Mouse (Mus musculus) T-helper 2 cell (primary cell): ENCODE results near the gene Unc80.

Experiments
- in situ Hi-C: fragments of 300-600 bp; cut with MboI, MseI; formaldehyde crosslinking; loops from one replicate; pipeline ENCODE4 v1.15.1; 2025; ENCODE audit warnings: high pct_unique_total_duplicates

Unc80 gene

DNA sequence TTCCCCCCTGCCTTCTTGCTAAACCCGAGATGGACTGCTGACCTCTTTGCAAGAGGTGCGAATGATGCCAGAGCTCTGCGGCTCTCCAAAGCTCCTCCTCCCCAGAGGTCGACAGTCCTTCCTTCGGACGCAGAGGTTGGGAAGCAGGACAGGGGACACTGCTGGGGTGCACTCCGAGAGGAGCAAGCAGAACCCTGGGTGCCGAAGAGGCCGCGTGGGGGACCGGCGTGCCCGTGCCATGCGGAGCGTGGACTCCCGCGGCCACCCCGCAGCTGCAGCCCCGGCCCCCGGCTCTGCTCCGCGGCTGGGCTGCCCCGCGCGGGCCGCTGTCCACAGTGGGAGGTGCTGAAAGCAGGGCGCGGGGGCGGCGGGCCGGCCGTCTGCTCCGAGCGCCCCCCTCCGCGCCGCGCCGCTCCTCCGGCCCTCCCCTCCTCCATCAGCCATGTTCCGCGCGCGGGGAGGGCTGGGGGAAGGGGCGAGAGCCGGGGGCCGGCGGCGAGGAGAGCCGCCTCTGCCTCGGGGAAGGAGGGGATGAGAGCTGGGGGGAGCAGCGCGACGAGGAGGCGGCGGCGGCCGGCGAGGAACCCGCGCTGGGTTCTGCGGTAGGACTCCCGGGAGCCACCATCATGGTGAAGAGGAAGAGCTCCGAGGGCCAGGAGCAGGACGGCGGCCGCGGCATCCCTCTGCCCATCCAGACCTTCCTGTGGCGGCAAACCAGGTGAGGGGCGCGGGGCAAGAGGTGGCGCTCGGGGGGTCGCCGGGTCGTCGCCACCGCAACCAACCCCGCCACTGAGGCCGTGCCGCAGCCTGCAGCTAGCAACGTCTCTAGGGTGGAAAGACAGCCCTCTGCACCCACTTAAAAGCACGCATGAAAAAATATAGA lies at the start of gene Unc80:
Gene Unc80 (plus strand): TSS at position 547 of the 883 bp plus-strand sequence.
- in situ Hi-C loops = no loop called here

DNA sequence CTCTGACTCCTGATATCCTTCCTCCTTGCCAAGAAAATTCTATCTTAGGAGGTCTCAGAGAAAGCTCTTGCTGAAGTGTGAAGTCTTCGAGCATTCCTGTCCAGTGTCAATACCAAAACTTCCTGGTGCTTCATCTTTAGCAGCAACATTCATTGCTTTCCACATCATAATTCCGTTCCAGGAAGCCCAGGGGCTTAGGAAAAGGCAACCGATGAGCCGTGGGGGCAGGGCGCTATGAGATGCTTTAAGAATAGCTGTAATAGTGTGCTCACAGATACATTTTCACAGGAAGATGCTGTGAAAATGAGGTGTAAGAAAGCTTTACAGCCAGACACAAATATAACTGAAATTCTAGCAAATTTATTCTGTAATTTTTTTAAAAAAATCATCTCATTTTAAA lies 42.1 kb upstream of the Unc80 start:
- in situ Hi-C loops = no loop called here

DNA sequence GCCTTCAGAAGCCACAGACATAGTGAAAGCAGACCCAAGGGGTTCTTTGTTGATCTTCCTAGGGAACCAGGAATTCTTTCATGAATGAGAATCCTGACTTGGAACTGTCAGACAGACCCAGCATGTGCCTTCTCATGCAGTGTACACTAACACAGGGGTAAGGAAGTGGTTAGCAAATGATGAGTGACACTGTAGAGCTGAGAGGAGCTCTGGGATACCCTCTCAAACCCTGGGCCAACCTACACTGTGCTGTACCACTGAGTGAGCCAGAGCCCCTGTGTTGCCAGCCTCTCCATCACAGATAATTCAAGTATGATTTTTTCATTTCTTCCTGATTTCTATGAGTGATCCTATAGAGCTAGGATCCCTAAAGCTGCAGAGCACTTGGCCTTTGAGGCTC lies 37.2 kb upstream of the Unc80 start:
- in situ Hi-C loops = no loop called here

DNA sequence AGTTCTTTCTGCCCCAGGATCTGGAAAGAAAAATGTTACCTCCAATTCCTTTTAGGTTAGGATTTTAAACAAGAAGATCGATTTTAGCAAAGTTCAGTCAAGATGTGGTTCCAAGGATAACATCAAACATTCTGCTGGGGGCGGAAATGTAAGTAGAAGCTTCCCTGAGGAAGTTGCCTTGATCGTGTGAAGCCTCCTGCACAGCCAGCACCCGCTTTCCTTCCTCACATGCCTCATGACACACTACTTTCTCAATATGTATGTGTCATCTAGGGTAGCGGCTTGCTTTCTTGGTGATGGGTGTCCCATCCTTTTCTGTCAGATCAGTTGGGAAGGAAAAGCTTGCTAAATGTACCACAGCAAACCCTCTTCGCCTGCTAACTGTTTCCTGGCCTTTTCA lies 36.7 kb upstream of the Unc80 start:
- in situ Hi-C loops = no loop called here

DNA sequence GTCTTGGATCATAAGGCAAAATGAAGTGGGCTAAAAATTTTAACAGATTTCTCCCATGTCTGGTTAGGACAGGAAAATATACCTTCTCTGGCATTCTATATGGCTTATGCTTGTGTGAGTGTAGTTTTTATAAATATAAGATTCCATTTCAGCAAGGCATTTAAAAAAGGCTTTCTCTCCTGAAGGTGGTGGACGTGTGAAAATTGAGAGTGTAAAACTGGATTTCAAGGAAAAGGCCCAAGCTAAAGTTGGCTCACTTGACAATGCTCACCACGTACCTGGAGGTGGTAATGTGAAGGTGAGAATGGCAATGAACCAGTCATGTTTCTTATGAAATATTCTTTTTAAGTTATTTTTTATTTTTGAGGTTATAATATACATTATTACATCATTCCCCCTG lies 30.1 kb upstream of the Unc80 start:
- in situ Hi-C loops = no loop called here

DNA sequence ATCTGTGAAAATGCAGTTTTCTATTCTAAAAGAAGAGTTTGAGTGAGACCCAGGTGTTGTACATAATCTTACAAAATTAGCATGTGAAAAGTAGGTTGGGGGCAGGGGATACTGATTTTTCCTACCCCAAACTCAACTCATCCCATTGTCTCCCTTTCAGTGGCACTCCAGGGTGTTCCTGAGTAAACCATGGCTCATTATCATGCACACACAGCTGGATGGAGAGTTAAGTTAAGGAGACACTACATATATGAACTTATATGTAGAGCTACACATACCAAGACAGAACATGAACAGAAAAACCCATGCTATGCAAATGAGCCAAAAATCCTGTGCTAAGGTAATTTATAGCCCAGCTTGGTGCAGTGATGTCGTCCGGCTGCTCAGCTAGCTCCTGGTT lies 25.2 kb upstream of the Unc80 start:
- in situ Hi-C loops = no loop called here

DNA sequence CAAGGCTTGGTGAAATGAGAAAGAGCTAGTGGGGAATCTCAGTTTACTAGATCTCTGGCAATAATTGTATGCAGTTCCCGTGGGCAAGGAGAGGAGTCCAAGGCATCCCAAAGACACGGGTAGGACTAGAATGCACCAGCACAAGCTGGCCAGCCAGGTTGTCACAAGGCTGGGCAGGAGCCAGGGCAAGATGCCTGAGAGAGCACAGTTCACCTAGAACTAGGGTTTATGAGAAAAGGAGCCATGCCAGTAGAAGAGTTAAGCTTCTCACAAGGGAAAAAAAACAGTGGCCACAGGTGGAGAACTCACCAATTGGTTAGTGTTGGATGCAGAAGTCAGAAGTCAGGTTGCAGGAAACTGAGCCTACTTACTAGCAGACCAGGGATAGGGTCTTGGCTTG lies 18.7 kb upstream of the Unc80 start:
- in situ Hi-C loops = no loop called here

DNA sequence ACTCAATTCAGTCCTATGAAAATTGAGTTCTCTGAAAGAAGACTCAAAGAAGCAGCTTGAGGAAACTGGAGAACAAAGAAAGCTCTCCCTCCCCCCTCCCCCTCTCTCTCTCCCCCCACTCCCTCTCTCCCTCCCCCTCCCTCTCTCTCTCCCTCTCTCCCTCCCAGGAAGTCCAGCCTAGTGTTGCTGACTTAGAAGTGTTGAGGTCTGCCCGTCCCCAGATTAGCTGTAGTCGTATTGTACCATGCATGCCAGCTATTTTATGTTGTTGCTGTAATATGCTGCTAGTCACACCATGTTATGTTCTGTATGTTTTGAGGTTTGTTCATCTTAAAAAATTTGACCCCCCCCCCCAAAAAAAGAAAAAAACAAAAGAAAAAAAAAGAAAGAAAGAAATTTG lies 11.6 kb upstream of the Unc80 start:
- in situ Hi-C loops = no loop called here

DNA sequence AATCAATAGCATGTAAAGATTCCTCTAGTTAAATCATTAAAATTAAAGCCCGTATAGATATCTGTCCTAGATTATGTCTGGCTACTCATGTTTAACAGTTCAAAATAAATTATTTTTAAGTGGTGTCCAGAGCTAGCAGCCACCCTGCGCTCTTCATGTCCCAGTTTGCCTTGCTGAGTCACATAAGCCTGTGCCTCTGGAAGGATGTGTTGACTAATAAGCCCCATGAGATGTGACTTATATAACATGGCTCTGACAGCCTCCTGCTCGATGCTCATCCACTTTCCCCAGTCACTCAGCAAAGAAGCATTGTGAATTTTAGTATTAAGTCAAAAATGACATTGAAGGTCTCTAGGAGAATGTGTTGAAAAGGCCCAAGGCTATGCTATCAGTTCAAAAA lies 10.4 kb upstream of the Unc80 start:
- in situ Hi-C loops = no loop called here

DNA sequence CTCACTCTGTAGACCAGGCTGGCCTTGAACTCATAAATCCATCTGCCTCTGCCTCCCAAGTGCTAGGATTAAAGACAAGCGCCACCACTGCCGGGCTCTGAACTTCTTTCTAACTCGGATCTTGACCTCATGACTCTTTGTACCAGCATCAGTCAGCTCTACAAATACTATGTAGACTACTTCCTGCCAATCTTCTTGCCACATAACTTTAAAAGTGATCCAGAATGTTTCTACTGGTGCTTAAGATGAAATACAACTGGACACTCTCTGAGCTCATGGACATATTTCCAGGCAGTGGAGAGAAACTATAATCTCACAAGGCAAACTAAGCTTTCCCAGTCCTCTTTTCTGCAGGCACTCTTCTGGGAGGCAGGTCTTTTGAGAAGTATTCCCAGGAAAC lies 8.8 kb upstream of the Unc80 start:
- in situ Hi-C loops = no loop called here

DNA sequence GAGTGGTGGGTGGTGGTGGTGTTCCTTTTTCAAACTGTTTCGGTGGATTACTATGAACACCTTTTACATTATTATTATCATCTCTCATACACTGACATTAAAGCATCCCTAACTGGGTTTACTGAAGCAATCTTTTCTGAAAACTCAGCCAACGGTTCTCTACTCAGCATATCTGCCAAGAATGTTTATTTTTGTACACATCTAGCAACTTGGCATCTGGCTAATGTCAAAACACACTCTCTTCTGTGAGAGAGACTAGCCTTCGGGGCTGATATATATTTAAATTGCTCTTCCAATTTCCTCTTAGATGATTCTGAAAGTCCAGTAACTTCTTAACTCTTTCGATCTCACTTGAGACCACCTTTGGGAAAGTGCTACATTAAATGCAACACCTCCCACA lies 7.3 kb upstream of the Unc80 start:
- in situ Hi-C loops = no loop called here

DNA sequence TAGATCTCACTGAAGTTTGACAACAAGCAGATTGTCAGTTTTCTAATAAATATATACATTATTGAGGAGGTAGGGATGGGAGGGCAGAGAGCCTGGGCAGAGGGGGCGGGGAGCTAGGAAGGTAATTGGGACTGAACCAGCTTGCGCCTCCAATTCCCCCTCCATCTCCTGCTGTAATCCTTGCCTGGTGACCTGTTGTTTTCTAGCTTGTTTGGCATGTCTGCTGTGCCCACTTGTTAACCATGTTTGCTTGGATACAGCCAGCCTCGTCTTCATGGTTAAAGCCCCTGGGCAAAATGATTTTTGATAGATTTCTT lies 495 bp downstream of the Unc80 start:
- in situ Hi-C loops = no loop called here

DNA sequence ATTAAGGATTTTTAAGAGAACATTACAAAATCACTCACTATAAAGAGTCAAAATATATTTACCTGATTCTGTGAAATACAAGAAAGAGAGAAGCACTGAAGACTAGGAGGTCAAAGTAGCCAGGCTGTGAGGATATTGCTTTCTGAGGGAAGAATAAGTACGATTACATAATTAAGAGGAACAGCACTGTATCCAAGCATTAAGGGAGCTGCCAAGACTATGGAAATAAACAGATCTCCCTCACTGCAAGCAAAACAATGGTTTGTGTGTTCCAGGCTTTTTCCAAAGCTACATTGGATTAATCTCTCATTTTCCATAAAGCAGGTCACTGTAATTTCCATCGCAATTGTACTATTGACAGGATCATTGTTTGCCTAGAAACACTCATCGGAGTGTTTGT lies 14.6 kb downstream of the Unc80 start:
- in situ Hi-C loops = no loop called here

DNA sequence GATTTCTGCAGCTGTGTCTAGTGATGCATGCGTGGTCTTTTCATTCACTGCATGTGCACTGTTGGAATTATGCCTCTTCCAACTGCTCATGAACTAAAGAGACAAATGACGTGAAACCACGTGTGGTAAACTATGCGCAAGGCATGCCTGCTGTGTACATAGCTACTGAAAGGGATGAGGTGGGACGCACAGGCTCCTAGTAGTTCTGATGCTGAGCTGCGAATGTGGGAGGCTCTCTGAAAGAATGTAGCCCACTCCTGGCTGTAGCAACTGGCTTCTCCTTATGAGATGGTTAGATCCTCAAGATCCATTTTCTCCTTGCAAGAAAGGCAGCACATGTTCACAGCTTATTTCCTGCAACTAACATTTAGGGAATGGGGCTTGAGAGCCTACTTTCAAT lies 24.9 kb downstream of the Unc80 start:
- in situ Hi-C loops = no loop called here

DNA sequence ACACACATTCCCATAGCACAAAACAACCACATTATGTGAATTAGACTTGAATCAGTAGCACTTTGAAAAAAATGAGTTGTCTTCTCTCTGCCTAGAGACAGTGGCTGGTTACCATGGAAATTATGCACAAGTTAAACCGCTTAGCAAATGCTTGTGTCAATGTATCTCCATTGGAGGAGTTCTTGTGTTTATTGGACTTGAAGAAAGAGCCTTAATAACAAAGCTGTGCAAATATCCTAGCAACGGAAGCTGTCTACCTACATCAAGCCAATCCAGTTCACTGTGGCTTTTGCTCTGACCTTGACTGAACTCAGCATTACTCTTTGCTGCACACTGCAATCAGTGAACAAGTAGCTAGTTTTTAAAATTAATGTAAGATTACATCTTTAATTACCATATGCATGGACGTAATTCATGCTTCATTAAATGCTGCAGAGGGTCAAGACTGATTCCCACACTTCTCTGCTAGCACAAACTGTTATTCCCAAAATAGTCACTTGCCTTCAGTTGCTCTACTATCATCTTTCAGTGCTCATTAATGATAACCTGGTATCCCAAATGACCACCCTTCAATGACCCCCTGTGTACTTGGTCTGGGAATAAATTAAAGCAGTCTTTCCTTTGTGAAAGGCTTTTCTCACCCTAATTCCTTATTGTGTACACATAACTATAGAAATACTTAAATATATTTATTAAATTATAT lies 27.3 kb downstream of the Unc80 start:
- in situ Hi-C loops = no loop called here

DNA sequence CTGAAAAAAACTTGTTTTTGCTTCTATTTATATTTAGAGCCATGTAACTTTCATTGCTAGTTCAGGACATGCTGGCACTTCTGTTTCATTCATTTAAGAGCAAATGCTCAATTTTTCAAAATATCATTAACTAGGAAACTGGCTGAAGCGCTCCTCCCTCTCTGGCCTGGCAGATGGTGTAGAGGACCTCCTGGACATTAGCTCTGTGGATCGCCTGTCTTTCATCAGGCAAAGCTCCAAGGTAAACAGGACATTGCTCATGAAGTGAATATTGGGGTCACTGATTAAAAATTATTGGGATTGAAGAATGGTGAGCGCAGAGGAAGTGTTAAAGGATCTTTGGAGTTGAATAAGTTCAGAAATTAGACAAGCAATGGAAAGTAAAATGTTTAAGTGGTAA lies 82.6 kb downstream of the Unc80 start:
- in situ Hi-C loops = no loop called here

DNA sequence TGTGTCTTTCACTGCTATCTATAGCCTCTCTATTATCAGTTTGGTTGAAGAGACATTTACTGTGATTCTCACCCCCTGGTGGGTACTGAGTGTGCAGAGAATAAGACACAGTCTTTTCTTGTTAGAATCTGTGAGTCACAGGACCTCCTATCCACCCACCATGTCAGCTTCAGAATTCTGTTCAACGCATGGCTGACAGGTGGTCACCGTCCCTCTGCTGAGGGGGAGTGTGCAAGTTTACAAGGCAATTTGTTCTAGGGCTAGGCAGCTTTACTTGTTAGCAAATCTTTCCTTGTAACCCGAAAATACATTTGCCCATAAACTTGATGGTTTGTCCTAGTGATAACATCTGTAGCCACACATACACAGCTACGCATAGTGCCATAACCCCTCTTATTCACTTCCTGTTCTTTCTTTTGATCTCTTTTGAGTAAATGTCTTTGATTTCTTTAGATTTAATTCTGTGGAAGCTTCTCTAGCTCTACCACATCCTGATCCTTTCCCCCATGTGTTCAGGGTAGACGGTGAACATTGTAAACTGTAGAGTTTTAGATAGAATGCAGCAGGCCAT lies 84.3 kb downstream of the Unc80 start:
- in situ Hi-C loops = no loop called here

DNA sequence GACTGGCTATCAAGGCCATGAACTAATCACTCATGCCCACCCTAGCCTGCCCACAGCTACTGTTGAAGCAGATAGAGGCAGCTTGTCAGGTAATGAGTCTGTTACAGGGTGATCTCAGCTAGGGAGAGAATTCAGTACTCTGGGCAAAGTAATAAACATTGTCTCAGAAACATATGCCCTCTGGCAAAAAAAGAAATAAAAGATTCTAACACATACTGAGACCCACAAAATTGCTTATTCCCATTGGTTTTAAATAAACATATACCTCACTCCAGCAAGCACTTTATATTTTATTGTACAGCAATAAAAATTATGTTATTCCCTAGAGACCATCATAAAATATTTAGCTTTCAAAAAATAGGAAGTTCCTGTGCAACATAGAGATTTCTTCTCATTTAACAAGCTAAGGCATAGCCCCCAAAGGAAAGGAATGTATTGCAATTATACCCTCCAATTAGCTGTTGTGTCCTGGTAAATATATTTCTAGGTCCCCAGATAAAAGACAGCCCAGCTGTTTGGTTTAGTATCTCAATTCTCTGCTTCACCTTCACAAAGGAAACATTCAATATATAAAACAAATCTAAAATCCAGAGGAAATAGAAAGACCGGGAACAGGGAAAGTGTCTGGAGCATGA lies 93.6 kb downstream of the Unc80 start:
- in situ Hi-C loops = no loop called here

DNA sequence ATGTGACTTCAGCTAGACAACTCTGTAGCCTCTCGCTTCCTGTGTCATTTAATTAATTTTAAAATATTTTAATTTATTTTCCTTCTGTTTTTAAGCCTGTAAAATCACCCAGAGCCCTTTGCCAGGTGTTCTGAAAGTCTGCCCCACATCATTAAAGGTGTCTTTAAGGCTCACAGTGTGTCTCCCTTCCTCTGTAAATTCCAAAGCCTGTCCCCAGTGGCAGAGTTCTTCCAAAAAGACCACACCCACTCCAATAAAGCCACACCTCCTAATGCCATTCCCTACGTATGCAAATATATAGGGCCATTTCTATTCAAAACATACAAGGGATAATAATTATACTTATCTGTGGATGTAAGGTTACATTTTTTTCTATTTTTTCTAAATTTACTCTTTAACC lies 94.2 kb downstream of the Unc80 start:
- in situ Hi-C loops = no loop called here

DNA sequence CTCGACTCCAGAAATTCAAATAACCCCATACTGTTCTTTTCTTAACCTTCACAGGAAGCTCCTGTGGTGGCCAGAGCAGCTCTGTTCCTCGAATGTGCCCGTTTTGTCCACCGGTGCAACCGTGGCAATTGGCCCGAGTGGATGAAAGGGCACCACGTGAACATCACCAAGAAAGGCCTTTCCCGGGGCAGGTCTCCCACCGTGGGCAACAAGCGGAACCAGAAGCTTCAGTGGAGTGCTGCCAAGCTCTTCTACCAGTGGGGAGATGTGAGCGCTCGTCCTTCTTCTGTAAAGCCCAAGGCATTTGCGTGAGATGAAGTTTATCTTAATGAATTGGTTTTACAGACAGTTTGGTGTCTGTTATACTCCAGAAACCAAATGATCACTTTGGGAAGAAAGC lies 101.6 kb downstream of the Unc80 start:
- in situ Hi-C loops = no loop called here

DNA sequence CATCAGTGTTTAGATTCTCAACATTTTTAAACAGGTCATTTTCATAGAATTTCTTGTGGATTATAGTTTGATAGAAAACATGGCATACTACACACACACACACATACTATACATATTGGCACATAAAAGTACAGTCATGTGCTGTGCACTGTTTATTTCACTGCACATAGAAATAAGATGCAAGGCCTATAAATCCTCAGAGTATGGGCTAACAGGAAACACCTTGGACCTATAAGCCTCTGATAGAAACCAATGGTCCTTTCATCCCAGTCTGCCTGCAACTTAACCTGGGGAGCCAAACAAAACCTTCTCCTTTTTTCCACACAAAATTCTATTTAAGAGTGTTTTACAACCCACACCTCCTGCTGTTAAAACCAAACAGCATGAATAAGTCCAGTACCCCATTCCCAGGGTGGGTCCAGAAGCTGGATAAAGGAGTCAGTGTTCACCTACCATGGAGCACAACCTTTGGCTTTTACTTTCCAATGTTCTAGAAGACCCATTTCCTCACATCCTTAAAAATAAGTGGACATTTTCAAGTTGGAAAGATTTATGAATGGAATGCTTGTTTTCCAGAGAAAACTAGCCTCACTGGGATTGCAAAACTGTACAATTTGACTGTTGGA lies 129.1 kb downstream of the Unc80 start:
- in situ Hi-C loops = no loop called here

DNA sequence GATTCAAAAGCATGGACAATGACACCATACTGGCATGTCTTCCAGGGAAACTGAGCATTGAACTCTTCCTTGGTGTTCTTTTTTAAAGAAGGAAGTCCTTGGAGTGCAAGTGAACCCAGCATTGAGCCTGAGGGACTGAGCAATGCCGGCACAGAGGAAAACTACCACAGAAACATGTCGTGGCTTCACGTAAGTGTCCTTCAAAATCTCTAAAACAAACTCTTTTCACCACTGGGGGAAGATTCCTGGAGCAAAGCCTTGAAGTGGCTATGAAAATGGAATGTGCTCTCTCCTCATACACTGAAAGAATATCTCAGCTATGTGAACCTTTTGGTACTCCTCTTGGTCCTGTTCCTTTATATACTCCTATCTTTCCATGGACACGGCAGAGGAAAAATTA lies 140.1 kb downstream of the Unc80 start:
- in situ Hi-C loops = no loop called here
